Mouse (Mus musculus) kidney, adult 2 months (tissue): ENCODE data around the gene Olfr766-ps1.

ENCODE experiments used
- CTCF ChIP-seq: fragments of 200-500 bp; conservative IDR thresholded peaks from 2 replicates; pipeline ENCODE4 v1.5.1; 2011; ENCODE audit warnings: low read depth, mild to moderate bottlenecking, control low read depth, low read length, moderate library complexity, mixed read lengths; ENCODE audit not compliant: insufficient read depth, insufficient read length
- POLR2A ChIP-seq: fragments of 200-500 bp; IDR thresholded peaks from one replicate; pipeline ENCODE4 v1.6.1; 2011; ENCODE audit warnings: low read depth, low read length, control low read depth

DNA sequence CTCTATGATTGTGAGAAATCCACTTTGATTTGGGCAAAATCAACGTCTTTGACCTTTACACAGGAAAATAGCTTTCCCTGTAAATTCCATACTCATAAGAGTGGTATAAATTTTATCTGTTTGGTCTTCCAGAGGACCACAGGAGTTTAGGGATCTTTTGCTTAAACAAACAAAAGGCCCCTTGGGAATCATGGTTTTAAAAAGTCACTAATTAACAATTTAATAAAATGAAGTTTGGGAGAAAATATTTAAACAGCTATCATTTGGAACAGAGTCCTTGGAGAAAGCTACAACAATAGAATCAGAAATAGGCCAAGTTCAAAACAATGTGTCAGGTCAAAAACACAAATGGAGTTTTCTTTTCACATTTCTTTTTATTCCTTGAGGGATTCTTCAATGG lies 30.5 kb upstream of the Olfr766-ps1 start, which contains the start of gene Olfr768:
- TF ChIP-seq CTCF = no peak
- TF ChIP-seq POLR2A = no peak
